Mouse (Mus musculus) ES-Bruce4 (cell line): Measurements from ENCODE around the gene D430041D05Rik. TPM values are rescaled to one million over a fixed set of nuclear protein-coding genes. Genes with fewer than 3 reads are reported as not detected.
"Not testable (repeated sequence)": the region's sequence is repeated elsewhere in the genome, so short reads cannot be mapped to it uniquely, and the experiment has no call there.

ENCODE experiments used
- H3K27ac ChIP-seq: 2 replicates; pipeline ENCODE4 v1.5.1; 2012; ENCODE audit warnings: low read length, inconsistent platforms; ENCODE audit not compliant: insufficient read depth
- H3K27me3 ChIP-seq: 2 replicates; pipeline ENCODE4 v1.6.1; 2012; ENCODE audit warnings: mild to moderate bottlenecking, low read length, inconsistent platforms; ENCODE audit not compliant: control insufficient read depth, poor library complexity, insufficient read depth, severe bottlenecking
- H3K36me3 ChIP-seq: 2 replicates; pipeline ENCODE4 v1.6.1; 2012; ENCODE audit warnings: inconsistent platforms, mild to moderate bottlenecking, low read length, moderate library complexity; ENCODE audit not compliant: control insufficient read depth, poor library complexity, insufficient read depth, severe bottlenecking
- H3K4me1 ChIP-seq: one replicate; pipeline ENCODE4 v1.8.1; 2011; ENCODE audit warnings: low read length; ENCODE audit not compliant: control insufficient read depth, insufficient read depth
- H3K4me3 ChIP-seq: 2 replicates; pipeline ENCODE4 v1.5.1; 2011; ENCODE audit warnings: low read depth, mild to moderate bottlenecking, low read length
- H3K9ac ChIP-seq: 2 replicates; pipeline ENCODE4 v1.6.1; 2012; ENCODE audit warnings: low read depth, mild to moderate bottlenecking, inconsistent platforms; ENCODE audit not compliant: poor library complexity, severe bottlenecking
- H3K9me3 ChIP-seq: replicated peaks from 2 replicates; pipeline ENCODE4 v1.6.1; 2012; ENCODE audit warnings: mild to moderate bottlenecking, low read length, inconsistent platforms; ENCODE audit not compliant: control insufficient read depth, poor library complexity, insufficient read depth, severe bottlenecking
- CTCF ChIP-seq: IDR thresholded peaks from one replicate; pipeline ENCODE4 v1.8.1; 2011; ENCODE audit warnings: low read depth, low read length
- EP300 ChIP-seq: IDR thresholded peaks from 2 replicates; pipeline ENCODE4 v1.6.1; 2011; ENCODE audit warnings: low read depth, low read length; ENCODE audit not compliant: insufficient read depth
- POLR2A ChIP-seq: IDR thresholded peaks from one replicate; pipeline ENCODE4 v1.8.1; 2011; ENCODE audit warnings: low read length; ENCODE audit not compliant: insufficient read depth
- polyA plus RNA-seq: library from polyadenylated mRNA; stranded (reverse); fragments of >200 nt; gene quantifications from 2 replicates; pipeline ENCODE4 v1.2.4, GENCODE M21; 2011; ENCODE audit warnings: low read depth; ENCODE audit not compliant: missing spikeins, insufficient read depth, insufficient read length

D430041D05Rik gene
- polyA plus RNA-seq, 1 experiment, result 0.10 TPM

GRCm38 (mm10) chr2:104110031-104110430 is 300.8 kb downstream of the D430041D05Rik start:
- peak overlapping the region; percentile 35; the same call in 1 of the 2 replicates for H3K9ac ChIP-seq
- H3K27me3 ChIP-seq, result no peaks in the 10 kb centered on the region
- peaks cover 5% of the 10 kb centered on the region for H3K4me1 ChIP-seq
- H3K9me3 ChIP-seq, result no peaks in the 10 kb centered on the region
- H3K27ac ChIP-seq, result peak overlapping the region; percentile 44; the same call in 1 of the 2 replicates
- TF ChIP-seq EP300 (no peak), CTCF (no peak), POLR2A (no peak)
- H3K36me3 ChIP-seq, result no peaks in the 10 kb centered on the region
- H3K4me3 ChIP-seq, result no peak overlapping the region

GRCm38 (mm10) chr2:104109528-104109927 is 301.3 kb downstream of the D430041D05Rik start:
- H3K4me1 ChIP-seq, result peaks cover 5% of the 10 kb centered on the region
- H3K9ac ChIP-seq, result 0 out of 2 replicates have a peak overlapping the region, but pooled peaks have one; percentile 35
- no peaks in the 10 kb centered on the region for H3K36me3 ChIP-seq
- H3K9me3 ChIP-seq, result no peaks in the 10 kb centered on the region
- no peak for TF ChIP-seq EP300
- TF ChIP-seq POLR2A, result no peak
- TF ChIP-seq CTCF, result no peak
- H3K27ac ChIP-seq, result no peak overlapping the region
- H3K27me3 ChIP-seq, result no peaks in the 10 kb centered on the region
- no peak overlapping the region for H3K4me3 ChIP-seq

- not testable (repeated sequence) for H3K4me3 ChIP-seq, H3K9me3 ChIP-seq, H3K9ac ChIP-seq, H3K36me3 ChIP-seq, H3K27me3 ChIP-seq, H3K4me1 ChIP-seq, H3K27ac ChIP-seq
Observed at GRCm38 (mm10) chr2:104109021-104109420, 301.8 kb downstream of the D430041D05Rik start.

GRCm38 (mm10) chr2:104104800-104105199 is 306.0 kb downstream of the D430041D05Rik start:
- TF ChIP-seq EP300 (no peak), CTCF (no peak), POLR2A (no peak)
- Histone ChIP-seq H3K9ac (no peak overlapping the region), H3K4me3 (no peak overlapping the region), H3K27me3 (no peaks in the 10 kb centered on the region), H3K4me1 (peaks cover 3% of the 10 kb centered on the region), H3K36me3 (no peaks in the 10 kb centered on the region), H3K27ac (no peak overlapping the region), H3K9me3 (no peaks in the 10 kb centered on the region)

GRCm38 (mm10) chr2:104099946-104100345 is 310.9 kb downstream of the D430041D05Rik start:
- H3K9me3 ChIP-seq, result no peaks in the 10 kb centered on the region
- H3K4me1 ChIP-seq, result peaks cover 2% of the 10 kb centered on the region
- TF ChIP-seq EP300, result no peak
- TF ChIP-seq POLR2A, result no peak
- TF ChIP-seq CTCF, result no peak
- H3K36me3 ChIP-seq, result no peaks in the 10 kb centered on the region
- H3K27me3 ChIP-seq, result no peaks in the 10 kb centered on the region
- no peak overlapping the region for H3K4me3 ChIP-seq
- no peak overlapping the region for H3K27ac ChIP-seq
- H3K9ac ChIP-seq, result no peak overlapping the region

GRCm38 (mm10) chr2:104099231-104099585 is 311.6 kb downstream of the D430041D05Rik start:
- peaks cover 2% of the 10 kb centered on the region for H3K4me1 ChIP-seq
- peak overlapping the region; percentile 70; the same call in 1 of the 2 replicates for H3K27ac ChIP-seq
- no peak for TF ChIP-seq EP300
- no peak for TF ChIP-seq POLR2A
- TF ChIP-seq CTCF, result no peak
- H3K27me3 ChIP-seq, result no peaks in the 10 kb centered on the region
- H3K36me3 ChIP-seq, result no peaks in the 10 kb centered on the region
- H3K4me3 ChIP-seq, result no peak overlapping the region
- H3K9ac ChIP-seq, result no peak overlapping the region
- H3K9me3 ChIP-seq, result no peaks in the 10 kb centered on the region
